Mouse (Mus musculus) hematopoietic stem cell, adult 5-6 weeks (primary cell): ENCODE measurements around the gene Atf2. TPM values are rescaled to one million over a fixed set of nuclear protein-coding genes. Genes with fewer than 3 reads are reported as not detected.

Experiments used
- ATAC-seq, 2 experiments: fragments of 125-278 bp in 1 of 2; replicated peaks in 1 of 2; 2 replicates each; pipeline ENCODE4 v1.8.0; 2016 to 2017; ENCODE audit warnings: inconsistent platforms in 2 of 2, mild to moderate bottlenecking in 2 of 2, moderate number of reproducible peaks in 2 of 2, low read depth in 1 of 2, moderate TSS enrichment in 1 of 2; ENCODE audit not compliant: low FRiP score in 2 of 2, poor library complexity in 2 of 2, severe bottlenecking in 2 of 2, insufficient read depth in 1 of 2, low TSS enrichment in 1 of 2
- total RNA-seq: library from RNA; stranded (forward); fragments of 172-1452, 232-1000 nt; gene quantifications from 2 replicates; pipeline ENCODE4 v1.2.3, GENCODE M21; 2017

The Atf2 gene
- total RNA-seq, 1 experiment from 2014 or later: 61.4 TPM

DNA sequence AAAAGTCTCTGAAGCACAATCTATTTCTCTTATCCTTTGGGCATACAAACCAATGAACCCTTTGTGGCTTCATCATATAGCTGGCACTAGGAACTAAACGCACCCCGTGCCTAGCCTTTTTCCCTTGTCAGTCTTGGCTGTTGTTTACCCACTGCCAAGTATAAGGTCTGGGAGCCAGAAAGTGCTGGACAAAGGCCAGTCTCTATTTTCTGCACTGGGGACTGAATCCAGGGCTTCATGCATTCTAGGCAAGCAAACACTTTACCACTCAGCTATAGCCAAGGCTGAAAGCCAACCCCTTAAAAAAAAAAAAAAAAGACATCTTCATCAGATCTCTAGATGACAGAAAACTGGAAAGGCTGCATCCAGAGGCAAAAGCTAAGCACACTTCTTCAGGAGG is 102.1 kb downstream of the Atf2 start:
- no peak for ATAC-seq

DNA sequence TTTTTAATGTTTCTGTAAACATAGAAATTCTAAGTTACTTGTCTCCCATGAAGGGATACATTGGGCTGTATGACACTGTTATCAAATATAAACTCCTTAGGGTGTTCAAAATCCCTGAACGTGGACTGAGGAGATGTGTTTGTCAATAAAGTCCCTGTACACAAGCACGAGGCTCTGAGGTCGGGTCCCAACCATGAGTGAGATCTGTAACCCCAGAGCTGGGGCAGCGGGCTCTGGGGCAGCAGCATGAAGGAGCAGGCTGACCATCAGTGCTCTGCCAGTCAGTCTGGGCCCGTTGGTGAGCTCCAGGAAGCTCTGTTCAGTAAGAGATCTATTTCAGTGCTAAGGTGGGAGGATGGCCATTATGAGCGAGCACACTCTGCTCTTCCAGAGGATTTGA is 104.0 kb downstream of the Atf2 start:
- no peak for ATAC-seq

DNA sequence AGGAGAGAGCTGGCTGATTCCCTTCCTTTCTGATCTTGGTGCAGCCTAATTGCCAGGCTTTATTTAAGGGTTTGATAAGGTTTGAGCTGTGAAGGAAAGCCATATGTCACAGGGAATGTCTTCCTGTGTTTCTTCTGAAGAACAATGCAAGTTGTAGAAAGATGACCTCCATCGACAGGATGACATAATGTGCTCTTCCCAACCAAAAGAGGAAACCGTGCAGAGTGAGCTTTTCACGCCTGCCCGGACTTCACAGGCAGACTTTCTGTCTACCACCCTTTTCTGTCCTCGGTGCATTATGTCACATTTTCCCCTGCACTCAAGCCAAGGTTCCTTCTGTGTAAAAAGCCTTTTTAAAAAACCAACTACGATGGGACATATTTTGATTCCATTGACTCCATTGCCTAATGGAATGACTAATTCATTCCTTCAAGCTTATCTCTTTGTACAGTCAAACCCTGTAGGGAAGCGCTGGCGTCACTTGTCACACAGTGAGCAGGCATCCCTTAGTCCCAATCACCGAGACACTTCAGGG is 110.0 kb downstream of the Atf2 start:
- no peak for ATAC-seq

DNA sequence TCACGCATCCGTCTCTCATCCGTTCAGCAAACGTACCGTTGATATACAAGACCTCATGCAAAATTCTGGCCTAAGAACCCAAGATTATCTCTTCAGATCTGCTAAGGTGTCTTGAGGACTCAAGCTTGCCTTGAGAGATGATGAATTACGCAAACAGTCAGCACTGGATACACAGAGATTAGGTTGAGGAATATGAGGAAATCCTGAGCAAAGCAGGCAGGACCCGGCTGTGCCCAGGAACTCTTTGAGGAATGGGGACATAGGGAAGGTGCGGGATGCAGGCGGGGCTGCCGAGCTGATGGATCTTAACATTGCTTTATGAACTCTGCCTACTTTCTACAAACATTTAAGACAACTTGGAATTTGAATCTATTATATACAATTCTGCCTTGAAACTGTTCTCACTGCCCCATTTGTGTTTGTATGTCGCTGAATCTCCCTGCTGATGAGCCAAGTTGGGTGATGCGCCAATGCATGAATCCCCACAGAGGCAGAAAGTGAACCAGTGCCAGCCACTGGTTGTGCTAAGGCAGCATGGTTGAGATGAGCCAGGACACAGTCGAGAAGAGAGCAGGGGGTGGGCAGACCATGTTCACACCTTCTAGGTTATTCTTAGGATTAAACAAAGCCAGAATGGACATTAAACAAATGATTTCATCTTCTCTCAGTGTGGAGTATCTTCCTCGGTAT is 112.0 kb downstream of the Atf2 start:
- no peak for ATAC-seq

DNA sequence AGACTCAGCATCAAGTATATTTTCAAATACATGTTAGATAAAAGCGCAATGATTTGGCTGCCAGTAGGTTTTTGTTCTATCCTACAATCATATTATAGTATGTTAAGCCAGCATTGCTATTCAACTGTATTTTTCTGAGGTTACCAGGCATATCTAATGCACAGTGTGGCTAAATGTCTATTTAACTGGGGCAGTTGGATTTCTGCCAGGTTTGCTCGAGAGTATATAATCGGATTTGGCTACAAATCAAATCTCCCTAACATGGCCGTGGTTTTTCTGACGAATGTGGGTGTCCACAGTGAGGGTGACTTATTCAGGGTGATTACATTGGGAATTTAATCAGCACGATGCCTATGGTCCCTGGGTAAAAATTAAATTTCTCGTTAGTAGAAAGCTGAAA is 112.6 kb downstream of the Atf2 start:
- no peak for ATAC-seq

DNA sequence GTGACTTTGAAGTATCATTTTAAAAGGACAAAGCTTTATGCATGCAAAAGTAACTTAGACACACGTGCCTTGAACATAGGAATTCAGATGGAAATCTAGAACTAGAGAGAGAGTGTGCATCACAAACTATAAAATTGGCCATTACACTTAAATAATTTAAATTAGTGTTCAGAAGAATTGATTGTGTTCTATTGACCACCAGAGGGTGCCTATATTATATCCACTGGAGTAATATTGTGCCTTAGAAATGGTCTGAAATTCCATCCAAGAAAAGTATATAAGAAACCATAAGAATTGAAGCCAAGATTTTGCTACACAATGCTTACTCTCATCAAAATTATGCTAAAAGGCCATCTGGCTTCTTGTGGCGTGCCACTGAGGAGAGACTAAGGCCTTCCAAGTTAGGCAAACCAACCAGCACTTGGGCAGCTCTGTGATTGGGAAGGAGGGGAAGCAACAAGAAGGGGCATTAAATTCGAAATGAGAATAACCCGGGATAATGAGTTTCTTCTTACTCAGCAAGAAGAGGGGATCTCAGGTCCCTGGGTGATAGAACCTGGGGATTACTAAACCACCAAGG is 113.3 kb downstream of the Atf2 start:
- no peak for ATAC-seq

DNA sequence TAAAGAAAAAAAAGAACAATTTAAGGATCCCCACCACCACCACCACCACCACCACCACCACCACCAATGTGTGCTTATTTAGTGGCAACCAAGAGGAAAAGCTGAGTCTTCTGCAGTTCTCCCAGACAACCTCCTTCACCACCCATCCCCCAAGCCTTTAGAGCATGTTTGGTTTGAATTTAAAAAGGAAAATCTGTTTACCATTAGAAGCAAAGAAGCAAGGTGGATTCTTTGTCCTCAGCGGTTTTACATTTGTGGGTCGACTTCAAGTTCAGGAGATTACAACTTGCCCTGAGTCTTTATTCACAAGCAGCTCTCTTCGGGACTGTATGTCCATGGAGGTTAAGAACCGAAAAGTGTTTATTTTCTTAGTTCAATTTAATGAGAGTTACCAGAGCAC is 115.5 kb downstream of the Atf2 start:
- ATAC-seq: no peak

DNA sequence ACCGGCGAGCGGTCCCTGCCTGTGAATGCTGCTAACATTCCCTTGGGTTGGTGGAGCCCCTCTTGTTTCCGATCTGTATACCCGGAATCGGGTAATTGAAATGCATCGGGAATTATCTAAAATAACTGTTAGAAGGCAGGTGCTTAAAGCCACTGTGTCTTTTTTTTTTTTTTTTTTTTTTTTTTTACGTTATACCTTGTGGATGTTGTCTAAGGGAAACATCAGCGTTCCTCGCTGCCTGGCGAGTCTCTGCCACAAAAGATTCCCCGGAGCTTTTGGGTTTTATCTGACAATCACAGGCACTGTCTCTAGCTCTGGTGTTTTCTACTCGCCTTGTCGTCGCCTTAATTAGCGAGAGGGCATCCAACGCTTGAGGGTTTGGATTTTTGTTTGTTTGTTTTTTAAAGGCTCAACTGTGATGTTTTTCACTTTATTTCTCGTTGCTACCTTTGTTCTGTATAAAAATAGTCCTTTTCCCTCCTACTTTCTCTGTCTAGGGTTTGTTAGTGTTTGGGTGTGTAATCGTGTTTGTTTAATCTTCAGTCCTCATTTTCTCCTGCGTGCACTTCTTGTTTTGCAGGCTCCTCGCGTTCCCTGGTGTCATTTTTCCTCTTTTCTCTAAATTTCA is 116.6 kb downstream of the Atf2 start:
- 0 out of 4 replicates have a peak, but pooled peaks of 1 of the 2 experiments have one; percentile 25 for ATAC-seq

DNA sequence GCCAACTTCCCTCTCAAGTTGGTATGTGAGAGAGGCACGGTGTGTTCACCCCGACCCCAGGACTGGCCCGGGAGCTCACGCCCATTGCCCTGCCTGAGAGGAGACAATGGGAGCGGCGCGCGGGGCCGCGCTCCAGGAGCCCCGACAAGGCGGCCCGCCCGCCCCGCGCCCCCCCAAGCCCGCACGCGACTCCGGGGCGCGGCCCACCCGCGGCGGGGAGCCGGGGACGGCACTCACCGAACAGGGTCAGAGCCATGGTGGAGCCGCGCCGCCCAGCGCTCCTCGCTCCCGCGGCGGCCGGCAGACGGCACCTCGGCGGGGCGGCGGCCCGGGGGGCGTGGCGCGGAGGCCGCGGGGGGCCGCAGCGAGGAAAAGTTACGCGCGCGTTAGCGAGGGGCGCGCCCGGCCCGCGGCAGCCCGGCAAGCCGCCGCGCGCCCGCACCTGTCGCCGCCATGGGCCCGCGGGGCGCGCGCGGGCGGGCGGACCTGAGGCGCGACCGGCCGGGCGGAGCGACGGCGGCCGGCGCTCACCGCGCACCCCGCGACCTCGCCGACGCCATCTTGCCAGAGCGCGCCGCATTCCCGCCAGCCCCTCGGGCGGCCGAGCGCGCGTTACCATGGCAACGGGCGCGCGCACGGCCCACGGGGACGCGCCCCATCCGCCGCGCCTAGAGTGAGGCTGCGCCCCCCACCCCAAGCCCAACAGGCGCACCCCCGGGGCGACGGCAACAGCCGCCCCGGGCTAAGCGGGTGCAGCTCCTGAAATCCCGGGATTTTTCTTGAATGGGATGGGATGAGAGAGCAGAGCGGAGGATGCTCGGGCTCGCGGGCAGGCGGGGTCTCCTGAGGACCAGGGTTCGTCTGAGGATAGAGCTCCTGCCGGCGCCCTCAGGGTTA is 117.4 kb downstream of the Atf2 start, which contains the start of gene Chn1:
Gene Chn1 (minus strand): TSS at position 561 of the 897 bp plus-strand sequence.
- ATAC-seq: no peak

DNA sequence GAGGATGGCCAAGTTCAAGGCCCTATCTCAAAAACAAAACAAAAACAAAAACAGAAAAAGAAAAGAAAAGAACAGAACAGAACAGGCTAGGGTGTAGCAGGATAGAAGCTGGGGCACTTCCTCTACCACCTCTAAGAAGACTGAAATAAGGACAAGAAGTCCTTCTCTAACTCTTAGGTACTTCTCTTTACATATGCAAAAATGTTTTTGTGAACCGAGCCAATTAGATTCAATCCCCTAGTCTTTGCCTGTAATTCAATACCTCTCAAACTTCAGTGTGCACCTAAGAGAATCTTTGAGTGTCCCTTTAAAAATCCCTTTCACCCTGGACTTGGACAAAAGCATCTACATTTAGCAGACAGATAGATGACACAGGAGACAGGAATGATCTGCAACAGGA is 119.5 kb downstream of the Atf2 start:
- ATAC-seq: no peak

DNA sequence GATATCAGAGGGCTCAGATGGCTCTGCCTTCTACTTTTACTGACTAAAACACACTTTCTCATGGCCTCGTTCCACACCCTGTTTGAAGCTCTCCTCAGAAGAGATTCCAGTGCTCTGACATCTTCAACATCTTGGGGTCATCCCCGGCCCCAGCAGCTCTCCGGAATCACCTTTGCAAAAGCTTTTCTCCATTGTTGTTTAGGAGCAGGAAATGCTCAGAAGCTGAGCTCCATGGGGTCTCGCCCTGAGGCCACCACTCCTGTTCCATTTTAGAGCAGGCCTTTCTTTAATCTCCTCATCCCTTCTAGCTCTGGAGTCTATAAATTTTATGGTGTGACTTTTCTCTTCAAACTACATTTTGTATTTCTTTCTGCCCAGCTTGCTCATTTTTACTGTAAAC is 123.8 kb downstream of the Atf2 start:
- ATAC-seq: no peak

Other genes with a start within 250 kb of the Atf2 start
- 0.19 TPM in 1 of 2 replicates, not detected in the other for gene Chn1, start 117.3 kb downstream of the Atf2 start, total RNA-seq
- gene Atp5g3, start 18.7 kb upstream of the Atf2 start, total RNA-seq: 137 and 141 TPM in 2 replicates